Mouse (Mus musculus) lung, postnatal 36 days (tissue): ENCODE results near the gene Serinc2.

ENCODE experiments used
- DNase-seq: peaks from one replicate; pipeline ENCODE4 v3.0.0; 2022; ENCODE audit warnings: mixed read lengths

Gene Serinc2

DNA sequence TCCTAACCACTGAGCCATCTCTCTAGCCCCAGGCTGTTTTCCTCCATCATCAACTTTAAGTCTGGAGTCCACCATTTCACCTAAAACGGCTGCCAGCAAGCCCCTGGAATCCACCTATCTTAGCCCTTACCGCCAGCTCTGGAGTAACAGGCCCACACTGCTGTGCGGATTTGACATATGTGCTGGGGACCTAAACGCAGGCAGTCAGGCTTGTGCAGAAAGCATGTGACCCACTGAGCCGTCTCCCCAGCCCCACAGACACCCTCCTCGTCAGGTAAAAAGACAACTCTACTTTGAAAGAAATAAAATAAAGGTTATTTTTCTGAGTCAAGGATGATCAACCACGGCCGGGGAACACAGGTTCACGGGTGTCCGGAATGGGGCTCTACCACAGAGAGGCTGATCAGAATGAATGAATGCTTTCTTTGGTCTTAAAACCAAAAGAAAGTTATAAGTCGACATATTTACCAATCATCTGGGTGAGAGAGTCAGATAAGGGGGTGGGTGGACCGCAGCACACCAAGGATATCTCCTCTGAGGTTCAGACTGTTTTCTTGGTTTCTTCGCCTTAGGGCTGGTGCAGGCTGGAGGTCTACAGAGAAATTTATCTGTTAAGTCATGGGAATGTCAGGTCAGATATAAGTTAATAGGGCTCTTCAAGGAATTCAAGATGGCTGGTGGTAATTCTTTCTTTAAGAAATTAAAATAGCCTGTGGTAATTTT lies 17.4 kb upstream of the Serinc2 start:
- no peak for DNase-seq

DNA sequence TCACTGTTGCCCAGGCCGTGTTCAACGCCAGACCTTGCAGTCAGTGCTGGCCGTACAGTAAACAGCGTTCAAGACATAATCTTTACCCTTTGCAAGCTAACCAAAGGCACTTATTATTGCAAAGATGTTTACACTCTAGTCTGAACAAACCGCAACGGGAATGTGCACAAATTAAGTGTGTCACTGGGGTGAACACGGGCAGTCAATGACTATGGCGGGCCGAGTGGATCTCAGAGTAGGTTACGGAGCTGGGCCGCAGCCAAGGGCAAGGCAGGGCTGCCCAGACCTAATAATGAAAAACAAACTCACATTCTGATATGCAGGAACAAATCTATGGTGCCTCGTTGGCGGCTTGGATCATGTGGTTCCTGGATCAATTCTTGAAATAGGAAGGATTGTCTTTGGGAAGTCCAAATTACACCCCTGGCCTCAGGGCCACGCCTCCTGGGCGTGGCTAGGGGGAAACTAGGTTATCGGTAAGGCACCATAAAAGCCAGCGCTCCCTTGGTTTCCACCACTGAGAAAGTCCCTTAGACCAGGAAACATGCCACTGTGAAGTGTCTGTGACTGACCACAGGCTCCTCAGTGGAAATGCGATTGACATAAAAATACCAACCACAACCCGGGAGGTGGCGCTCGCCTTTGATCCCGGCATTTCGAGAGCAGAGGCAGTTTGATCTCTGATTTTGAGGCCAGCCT lies 16.2 kb upstream of the Serinc2 start:
- peak; percentile 64 for DNase-seq

DNA sequence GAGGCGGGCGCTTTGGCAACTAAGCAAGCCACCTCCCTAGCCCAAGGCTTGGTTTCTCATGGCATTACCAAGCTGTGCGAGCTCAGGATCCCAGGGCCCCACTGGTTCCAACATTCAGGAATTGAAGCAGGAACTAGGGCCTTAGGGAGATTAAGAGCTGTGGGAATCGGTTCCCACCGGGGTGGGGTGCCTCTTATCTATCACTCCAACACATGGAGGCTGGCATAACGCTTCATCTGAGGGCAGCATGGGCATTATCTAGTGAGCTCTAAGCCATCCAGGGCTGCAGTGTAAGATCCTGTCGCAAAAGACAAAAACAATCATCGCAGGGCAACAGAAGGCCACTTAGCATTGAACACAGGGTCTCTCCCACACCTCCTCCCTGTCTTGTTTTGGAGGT lies 15.5 kb upstream of the Serinc2 start:
- DNase-seq: no peak

DNA sequence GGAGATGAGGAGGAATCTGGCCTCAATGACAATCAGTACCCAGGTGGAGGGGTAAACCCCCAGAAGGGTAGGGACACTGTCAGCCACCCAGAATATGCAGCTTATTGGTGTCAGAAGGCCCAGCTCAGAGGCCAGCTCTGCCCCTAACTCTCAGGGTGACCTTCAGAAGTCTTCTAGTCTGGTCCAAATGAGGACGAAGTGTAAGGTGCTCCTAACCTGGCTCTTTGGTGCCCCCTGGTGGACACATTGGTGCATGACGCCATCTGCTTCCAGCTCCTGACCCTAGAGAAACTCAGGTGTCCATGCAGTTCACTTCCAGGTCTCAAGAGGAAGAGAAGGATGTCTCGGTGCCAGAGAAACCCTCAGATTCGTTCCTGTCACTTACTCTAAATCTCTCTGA lies 13.3 kb upstream of the Serinc2 start:
- peak; percentile 83 for DNase-seq

DNA sequence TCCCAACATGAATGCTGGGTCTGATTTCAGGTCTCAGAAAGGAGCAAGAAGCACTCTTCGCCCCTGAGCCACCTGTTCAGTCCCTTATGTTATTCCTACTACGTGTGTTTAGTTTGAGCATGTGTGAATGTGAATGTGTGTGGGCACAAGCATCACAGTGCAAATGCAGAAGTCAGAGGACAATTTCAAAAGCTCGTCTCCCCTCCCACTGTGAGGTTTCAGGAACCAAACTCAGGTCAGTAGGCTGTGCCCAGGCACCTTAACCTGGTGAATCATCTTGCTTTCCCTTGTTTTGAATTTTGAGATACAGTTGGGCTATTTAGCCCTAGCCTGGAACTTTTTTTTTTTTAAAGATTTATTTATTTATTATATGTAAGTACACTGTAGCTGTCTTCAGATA lies 10.8 kb upstream of the Serinc2 start:
- DNase-seq: no peak

DNA sequence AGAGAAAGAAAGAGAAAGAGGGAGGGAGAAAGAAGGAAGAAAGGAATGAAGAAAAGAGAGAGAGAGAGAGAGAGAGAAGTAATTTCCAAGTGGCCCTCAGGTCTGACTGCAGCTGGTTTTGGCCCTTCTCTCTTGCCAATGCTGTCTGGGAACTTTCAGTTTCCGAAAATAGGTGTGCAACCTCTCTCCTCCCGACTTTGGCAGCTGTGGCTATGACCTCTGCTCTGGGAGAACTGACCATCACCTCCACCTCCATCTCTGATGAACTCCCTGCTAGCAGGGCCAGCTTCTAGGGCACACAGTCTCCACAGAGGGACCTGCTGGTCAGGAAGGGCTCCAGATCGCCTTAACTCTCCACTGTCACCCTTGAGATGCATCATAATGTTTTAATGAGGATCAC lies 7.5 kb upstream of the Serinc2 start:
- no peak for DNase-seq

DNA sequence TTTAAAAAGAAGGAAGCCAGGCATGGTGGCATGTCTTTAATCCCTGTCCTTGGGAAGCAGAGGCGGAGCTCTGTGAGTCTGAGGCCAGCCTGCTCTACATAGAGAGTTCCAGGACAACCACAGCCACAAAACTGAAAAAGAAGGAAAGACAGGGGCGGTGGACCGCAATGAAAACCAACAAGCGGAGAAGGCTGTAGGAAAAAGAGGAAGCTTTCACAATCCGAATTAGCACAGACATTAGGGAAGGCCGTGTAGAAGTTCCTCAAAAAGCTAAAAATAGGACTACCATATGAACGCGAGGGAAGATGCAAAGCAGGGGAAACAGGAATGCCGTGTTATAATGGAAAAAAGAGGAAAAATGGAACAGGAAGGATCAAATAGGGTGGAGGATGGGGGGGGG lies 4.8 kb upstream of the Serinc2 start:
- DNase-seq: no peak

DNA sequence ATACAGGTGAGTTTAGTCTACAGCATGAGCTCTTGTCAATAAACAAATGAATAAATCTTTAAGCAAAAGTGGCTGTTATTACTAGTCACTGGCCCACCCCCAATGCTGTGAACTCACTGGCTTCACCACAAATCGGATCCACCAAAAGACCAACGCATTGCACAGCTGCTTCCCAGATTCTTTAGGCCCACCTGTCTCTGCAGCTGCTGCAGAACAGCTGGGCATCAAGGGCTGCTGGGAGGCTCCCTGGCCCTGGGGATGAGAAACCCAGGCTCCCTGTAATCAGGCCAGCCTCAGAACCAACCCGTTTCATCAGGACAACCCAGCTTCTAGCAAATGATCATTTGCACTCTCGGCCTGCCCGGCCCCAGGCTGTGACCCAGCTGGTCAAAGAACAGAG lies 3.9 kb upstream of the Serinc2 start:
- DNase-seq: no peak

DNA sequence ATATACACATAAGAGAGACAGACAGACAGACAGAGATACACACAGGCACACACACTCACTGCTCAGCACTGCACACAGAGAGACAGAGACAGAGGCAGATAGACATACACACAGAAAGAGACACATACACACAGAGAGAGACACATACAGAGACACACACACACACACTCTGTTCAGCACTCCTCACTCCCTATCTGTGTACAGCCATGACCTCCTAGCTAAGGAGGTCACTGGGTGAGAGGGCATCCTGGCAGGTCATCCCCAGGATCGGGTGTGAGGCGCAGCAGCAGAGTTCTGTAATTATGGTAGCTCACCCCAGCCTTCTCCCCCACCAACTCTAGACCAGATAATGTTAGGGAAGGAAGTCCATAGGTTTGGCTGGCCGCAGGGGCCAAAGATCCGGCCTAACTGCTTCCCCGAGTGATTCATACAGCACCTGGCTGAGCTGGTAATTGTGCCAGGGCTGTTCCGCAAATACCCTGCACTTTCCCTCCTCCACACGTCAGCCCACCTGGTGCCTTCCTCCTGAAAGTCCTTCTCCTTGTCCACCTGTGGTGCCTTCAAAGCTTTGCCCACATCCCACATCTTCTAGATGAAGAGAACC lies 2.3 kb downstream of the Serinc2 start:
- DNase-seq: no peak

DNA sequence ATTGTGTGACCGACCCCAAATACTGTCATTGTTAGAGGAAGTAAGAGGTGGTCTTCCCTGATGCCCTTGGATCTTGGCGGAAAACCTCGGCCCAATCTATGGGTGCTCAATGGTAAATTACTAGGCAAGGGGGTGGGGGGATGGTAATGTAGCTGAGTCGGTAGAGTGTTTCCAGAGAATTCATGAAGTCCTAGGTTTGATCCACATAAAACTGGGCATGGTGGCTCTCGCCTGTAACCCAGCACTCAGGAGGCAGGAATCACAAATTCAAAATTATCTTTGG lies 3.2 kb downstream of the Serinc2 start:
- DNase-seq: no peak

DNA sequence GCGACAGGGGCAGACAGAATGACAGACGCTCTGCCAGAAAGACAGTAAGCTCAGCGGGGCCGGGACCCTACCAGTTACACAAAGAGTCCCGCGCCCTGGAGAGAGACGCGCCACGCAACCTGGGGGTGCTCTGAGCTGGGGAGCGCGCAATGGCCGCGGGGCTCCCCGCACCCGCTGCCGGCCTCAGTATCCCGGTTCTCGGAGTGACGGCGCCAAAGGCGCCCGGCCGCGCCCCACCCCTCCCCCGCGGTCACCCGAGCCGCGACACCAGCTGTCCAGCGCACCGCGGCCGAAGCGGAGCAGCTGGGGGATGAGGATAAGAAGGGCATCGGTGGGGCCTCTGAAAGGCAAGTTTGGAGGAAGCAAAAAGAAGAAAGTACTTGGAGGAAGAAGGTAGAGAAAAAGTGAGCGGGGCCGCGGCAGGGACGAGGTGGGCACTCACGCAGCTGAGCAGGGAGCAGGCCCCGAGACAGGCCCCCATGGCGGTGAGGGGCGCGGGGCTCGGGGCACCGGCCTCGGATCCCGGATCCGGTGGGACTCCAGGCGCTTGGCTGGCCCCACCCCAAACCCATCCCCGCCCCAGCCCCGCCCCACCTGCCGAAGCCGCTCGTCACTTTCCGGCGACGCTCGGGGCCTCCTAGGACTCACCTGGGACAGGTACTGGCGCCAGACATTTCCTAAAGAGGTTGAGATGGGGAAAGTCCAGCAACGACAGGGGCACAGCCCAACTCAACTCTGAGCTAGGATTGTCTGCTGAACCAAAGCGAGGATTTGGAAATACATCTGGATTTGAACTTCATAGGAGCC lies 3.8 kb downstream of the Serinc2 start:
- peak; percentile 46 for DNase-seq

DNA sequence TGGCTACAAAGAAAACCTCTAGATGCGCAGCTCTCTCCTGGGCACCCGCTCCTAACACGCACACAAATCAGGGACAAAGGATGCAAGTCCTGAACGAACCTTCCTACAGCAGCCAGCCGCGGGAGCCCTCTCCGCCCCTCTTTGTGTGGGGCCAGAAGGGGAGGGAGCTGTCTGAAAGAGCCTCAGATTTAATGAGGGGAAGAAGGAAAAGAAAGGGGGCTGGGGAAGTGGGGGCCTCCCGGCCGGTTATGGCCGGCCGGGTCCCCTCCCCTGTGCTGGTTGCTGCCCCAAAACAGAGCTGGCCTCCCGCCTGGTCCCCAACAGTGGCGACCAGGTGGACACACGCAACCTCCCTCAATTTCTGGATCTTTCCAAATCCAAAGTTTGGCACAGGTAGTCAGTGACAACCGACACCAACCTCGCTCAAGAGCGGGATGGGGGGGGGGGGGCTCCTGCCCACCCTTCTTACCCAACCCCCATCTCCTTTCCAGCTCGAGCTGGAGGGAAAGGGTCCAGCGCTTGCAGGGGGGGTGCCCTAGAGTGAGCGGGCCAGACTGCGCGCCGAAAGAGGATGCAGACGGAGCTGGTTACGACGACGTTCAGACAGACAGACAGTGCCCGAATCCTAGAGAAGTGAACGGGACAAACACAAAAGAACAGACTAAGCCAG lies 4.5 kb downstream of the Serinc2 start:
- DNase-seq: no peak

DNA sequence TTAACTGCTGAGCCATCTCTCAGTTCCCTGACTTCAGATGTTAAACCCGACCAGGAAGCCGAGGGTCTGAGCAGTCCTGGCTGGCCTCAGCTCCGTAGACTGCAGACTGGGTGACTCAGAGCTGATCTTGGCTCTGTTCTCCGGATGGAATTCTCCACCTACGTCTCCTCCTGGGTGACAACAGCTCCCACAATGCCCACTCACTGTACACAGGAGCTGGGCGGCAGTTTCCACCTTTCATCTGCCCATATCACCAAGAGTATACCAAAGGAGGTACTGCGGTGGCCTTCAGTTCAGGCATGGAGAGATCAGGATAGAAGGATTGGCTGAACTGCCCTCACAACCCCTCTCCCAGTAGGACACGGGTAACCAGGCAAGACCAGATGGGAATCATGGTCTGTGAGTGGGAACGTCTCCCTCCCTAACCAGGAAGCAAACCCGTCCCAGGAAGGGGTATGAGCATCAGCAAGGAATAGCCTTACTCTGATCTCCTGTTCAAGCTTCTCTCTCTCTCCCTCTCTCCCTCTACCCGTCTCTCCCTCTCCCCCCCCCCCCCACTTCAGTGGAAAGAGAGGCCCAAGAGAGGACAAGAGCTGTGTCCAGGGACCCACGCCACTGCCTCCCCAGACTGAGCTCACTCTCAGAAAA lies 5.2 kb downstream of the Serinc2 start:
- DNase-seq: no peak

DNA sequence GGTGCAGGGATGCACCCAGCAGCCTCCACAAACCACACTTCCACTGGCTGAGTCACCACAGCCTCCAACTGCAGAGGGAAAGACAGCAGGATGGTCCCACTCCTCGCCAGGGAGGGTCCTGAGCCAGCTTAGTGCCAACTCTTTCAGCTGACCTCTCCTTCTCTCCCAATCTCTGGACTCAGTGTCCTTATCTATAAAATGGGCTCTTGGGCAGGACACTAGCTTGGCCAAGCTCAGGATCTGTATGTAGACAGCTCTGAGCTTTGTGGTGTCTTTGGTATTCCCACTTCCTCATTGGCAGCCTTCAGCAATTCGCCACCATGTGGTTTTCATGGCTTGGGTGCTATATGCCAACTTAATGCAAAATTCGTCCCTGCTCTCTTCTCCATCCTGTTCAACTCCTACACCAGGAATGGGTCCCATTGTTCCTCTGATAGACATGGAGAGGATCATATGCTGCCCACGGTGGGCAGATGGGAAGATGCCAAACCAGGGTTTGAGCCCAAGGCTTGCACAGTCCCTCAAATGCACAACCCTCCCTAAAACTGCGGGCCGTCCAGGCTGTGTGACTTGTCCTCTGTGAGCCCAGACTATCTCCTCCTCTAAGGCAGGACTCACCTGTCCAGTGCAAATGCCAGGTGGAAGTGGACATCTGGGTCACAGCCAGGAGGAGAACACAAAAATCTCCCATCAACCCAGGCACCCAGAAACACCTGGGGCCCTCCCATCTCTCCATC lies 8.2 kb downstream of the Serinc2 start:
- DNase-seq: no peak

DNA sequence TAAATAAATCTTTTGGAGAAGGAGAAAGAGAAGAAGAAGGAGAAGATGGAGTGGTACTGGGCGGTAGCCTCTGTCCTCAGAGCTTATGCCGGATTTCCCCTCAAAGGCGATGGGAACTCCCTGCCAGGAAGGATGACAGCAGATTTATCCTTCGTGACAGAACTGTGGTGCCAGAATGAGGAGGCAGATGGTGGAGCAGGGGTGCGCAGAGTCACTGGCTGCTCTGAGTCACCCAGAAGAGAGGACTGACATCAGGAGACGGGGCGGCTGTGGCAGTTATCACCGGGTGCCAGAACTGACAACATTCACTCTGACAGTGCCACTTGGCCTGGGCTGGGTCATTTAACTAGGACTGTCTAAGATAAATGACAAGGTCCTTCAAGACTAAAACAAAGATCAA lies 8.9 kb downstream of the Serinc2 start:
- no peak for DNase-seq

DNA sequence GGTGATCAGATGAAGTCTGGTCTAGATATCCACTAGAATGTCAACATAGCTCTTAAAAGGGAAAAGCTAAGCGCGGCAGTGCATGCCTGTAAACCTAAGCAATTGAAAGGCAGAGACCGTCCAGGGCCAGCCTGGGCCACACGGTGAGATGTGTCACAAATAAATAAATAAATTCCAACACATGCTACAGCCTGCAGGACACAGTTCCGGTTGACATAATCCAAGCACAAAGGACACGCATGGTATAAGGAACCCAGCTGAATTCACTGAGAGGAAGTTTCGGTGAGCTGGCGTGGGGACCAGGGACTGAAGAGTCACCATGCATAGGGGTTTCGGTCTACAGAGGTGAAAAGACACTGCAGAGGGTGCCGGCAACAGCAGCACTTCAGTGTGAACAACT lies 10.3 kb downstream of the Serinc2 start:
- no peak for DNase-seq

DNA sequence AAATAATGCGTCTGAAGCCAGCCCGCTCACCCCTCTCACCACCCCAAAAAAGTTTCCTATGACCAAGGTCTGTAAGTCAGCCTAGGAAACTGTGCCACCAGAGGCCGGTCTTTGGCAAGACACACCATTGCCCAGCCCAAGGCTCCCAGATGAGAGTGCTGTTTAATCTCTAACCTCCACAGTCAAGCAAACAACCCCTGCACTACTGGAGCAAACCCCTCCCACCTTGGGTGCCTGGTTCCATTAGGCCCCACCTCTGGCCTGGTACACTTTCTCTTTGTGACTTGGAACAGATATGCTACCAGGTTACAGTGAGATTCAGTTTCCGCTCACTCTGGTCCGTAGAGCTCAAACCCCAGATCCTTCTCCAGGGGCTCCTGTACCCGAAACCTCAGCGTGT lies 11.9 kb downstream of the Serinc2 start:
- peak; percentile 67 for DNase-seq

DNA sequence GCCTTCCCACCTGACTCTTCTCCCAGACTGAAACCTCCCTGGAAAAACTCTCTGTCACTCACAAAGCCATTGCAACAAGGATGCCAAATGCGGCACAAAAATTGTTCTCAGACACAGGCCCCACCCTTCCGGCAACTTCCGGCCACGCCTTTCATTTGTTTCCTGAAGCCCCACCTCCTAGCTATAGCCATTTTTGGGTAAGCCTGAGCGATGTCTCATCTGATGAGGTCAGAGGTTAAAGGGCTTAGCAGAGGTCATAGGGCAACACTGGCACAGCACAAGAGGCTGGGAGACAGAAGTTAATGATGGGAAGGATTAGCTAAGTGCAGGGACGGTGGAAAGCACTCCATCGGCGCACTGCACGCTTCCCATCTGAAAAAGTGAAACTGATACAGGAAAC lies 12.4 kb downstream of the Serinc2 start:
- peak; percentile 35 for DNase-seq

DNA sequence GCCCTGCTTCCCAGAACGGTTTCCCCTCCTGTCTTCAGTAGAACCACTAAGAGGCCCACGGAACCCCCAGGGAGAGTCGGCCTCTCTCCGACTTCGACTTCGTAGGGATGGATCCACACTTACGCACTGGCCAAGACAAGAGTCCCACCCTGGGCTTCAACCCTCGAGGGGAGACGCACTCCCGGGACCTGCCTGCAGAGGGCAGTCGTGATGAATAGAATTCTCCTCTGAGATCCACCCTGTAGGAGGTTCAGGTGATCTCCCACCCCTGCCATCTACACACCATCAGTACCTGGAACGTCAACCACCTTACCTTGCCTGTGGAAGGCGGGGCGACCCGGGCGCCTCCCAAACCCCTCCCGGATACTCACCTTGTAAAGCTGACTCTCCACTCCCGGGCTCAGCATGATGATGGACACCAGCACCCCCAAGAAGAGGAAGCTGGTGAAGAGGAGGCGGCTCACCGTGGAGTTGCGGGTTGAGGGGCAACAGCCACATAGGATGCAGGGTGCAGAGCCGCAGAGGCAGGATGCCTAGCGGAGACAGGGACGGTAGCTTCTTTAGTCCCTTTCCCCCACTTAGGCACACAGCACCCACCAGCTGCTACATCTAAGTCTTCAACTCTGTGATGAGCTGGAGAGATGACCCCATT lies 14.2 kb downstream of the Serinc2 start:
- peak; percentile 76 for DNase-seq

DNA sequence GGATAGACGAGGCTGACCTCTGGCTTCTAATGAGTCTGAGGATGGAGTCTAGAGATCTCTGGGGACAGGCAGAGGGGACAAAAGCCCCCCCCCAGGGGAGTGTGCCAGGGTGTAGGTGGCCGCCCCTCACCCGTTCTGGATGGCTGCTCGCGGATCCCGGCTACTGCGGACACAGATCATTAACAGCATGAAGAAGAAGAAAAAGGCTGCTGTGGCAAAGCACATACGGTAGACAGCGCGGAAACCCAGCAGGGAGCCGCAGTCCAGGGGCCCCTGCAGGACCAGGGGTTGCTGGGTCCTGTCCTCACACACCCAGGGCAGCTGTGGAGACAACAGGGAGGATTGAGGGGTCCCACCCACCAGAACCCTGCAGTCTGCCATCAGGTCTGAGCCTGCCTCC lies 14.9 kb downstream of the Serinc2 start:
- DNase-seq: no peak

DNA sequence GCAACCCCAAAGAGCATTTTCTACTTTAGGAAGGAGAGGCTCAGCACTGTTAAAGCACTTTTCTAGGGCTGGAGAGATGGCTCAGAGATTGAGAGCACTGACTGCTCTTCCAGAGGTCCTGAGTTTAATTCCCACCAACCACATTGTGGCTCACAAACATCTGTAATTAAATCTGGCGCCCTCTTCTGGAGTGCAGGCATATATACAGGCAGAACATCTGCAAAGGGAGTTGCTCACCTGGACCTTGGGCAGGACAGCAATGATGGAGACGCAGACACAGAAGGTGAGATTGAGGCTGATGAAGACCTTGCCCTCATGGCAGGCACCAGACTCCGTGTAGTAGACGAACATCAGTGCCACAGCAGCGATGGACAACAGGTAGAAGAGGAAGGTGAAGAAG lies 18.6 kb downstream of the Serinc2 start:
- DNase-seq: no peak
